Mouse (Mus musculus): ENCODE results near the gene Tmem50a.

Tmem50a gene

GRCm38 (mm10) chr4:134852438-134853255 lies 62.2 kb downstream of the Tmem50a start:
- DNase-seq (ENCODE audit: low spot score in 2 of 2), result peak; percentile 59 to 61

DNA sequence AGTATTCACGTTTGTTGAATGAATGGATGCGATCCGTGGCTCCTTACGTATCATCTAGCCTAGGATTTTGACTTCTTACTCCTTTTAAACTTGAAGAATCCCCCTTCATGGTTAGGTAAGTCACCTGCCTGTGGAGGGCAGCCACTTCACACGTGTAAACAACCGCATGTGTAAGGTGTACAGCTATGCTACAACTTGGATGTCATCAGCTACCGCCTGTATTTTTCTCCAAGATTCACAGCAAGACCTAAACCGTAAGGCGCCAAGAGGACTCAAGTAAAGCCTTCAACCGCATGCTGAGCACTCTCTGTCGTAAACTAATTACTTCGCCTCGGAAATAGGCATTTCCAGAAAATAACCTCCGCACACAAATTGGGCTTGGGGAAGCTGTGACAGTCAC lies 62.9 kb downstream of the Tmem50a start:
- no peak for DNase-seq (ENCODE audit: low spot score in 2 of 2)

GRCm38 (mm10) chr4:134851236-134851635 lies 63.6 kb downstream of the Tmem50a start:
- DNase-seq (ENCODE audit: low spot score in 2 of 2), result no peak

- DNase-seq (ENCODE audit: low spot score in 2 of 2), result no peak
These were observed 64.3 kb downstream of the Tmem50a start for GRCm38 (mm10) chr4:134850551-134850950.
